Mouse (Mus musculus) monocyte, adult 59 days (primary cell): Measurements from ENCODE around the gene Senp2. TPM values are rescaled to one million over a fixed set of nuclear protein-coding genes. Genes with fewer than 3 reads are reported as not detected.

Experiments
- total RNA-seq, 2 experiments: library from RNA; stranded (reverse); gene quantifications; one replicate each; pipeline ENCODE4 v1.2.4; 2023

The Senp2 gene
- 10 to 100 TPM; 76.8 to 80.7 TPM for total RNA-seq

DNA sequence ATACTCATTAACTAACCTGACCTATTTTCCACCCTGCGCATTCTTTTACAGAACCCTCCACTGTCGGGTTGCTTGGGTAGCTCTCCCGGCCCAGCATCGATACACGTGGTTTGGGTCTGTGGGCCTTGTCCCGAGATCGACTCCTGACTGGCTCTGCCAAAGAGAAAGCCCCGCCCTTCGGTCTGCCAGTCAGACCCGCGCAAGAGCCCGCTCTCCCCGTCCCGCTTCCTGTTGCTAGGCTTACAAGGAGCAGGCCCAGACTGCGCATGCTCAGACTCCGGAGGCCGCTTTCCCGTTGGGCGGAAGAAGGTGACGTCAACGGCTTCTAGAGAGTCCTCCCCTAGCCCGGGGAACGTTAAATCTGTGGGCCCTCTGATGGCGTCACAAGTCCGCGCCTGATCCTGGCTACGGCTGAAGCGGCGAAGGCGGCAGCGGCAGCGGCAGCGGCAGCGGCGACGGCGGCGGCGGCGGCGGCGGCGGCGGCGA is at the start of gene Senp2:
Senp2 (plus strand) TSS at position 386 of the 486 bp plus-strand sequence.

DNA sequence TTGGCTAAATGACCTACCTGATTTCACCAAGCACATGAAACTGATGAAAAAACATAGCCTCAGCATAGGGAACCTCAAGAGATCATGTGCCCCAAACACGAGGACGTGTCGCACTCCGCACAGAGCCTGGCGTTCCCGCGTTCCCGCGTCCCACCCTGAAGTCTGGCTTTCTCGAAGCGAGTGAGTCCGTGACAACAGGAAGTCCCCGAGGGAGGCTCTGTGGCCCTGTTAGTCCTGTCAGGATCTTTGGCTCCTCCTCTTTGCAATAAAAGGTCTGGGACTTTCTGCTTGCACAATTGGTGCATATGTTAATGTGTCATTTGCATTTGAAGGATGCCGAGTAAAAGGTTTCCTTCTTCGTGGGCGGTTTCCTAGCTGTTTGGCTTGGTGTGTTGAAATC is 14.0 kb upstream of the Senp2 start, which contains the start of gene Liph:
Liph (minus strand) TSS at position 360 of the 400 bp plus-strand sequence.

Other genes with a start within 250 kb of the Senp2 start
- gene Ehhadh, start 221.7 kb upstream of the Senp2 start, total RNA-seq, result under 1 TPM; 0.52 to 0.89 TPM
- under 1 TPM in 1 of 2 experiments, not detected in 1; 0.09 TPM for gene Map3k13, start 215.1 kb upstream of the Senp2 start, total RNA-seq
- gene Tmem41a, start 61.9 kb upstream of the Senp2 start, total RNA-seq, result 1 to 10 TPM; 4.2 to 6.3 TPM
- gene Liph, start 13.8 kb upstream of the Senp2 start, total RNA-seq, result under 1 TPM; 0.24 to 0.30 TPM
- under 1 TPM in 1 of 2 experiments, not detected in 1; 0.13 TPM for gene Igf2bp2, start 153.8 kb downstream of the Senp2 start, total RNA-seq